Mouse (Mus musculus): ENCODE results near the gene Car3.

The Car3 gene

GRCm38 (mm10) chr3:14915355-14915754, 52.0 kb downstream of the Car3 start:
- no peak for DNase-seq

GRCm38 (mm10) chr3:14917261-14917660, 53.9 kb downstream of the Car3 start:
- no peak for DNase-seq

All from right cerebral cortex, adult 18-20 months (tissue).